Mouse (Mus musculus): ENCODE measurements at regions not wholly inside any gene's neighbourhood (a gene's known extent, or its start where the extent isn't known, plus 50 kb on each side); places are given as distances from the start of the nearest gene placed in this dataset.

GRCm38 (mm10) chrX:11568262-11568661 lies 240.6 kb downstream of the H2al1j start:
- DNase-seq: no peak

GRCm38 (mm10) chrX:11574354-11574753 lies 246.7 kb downstream of the H2al1j start:
- DNase-seq: no peak

GRCm38 (mm10) chrX:11575571-11575970 lies 247.9 kb downstream of the H2al1j start:
- DNase-seq: peak; percentile 70 to 76

- DNase-seq: peak; percentile 36 to 45
Measured at GRCm38 (mm10) chrX:11576287-11576686, 248.7 kb downstream of the H2al1j start.

GRCm38 (mm10) chrX:11577294-11577693 lies 249.7 kb downstream of the H2al1j start:
- peak; percentile 16 to 46 for DNase-seq

GRCm38 (mm10) chrX:11585353-11585752 lies 257.7 kb downstream of the H2al1j start:
- DNase-seq: no peak

- peak; percentile 22 to 35 for DNase-seq
Measured at GRCm38 (mm10) chrX:11591391-11592187, 264.0 kb downstream of the H2al1j start.

GRCm38 (mm10) chrX:11594542-11594941 lies 266.9 kb downstream of the H2al1j start:
- peak; percentile 61 to 73 for DNase-seq

GRCm38 (mm10) chrX:11597548-11597947 lies 269.9 kb downstream of the H2al1j start:
- peak; percentile 33 to 53 for DNase-seq

GRCm38 (mm10) chrX:11614237-11614636 lies 286.6 kb downstream of the H2al1j start:
- peak; percentile 49 to 62 for DNase-seq

GRCm38 (mm10) chrX:11621045-11621763 lies 293.6 kb downstream of the H2al1j start:
- peak; percentile 25 to 29 for DNase-seq

- no peak for DNase-seq
Measured at GRCm38 (mm10) chrX:11626274-11626878, 298.8 kb downstream of the H2al1j start.

GRCm38 (mm10) chrX:11629362-11629761 lies 301.7 kb downstream of the H2al1j start:
- no peak for DNase-seq

GRCm38 (mm10) chrX:11629906-11630305 lies 302.3 kb downstream of the H2al1j start:
- peak; percentile 26 to 49 for DNase-seq

- DNase-seq: peak; percentile 32 to 37
Measured at GRCm38 (mm10) chrX:11631186-11631913, 303.7 kb downstream of the H2al1j start.

GRCm38 (mm10) chrX:11632011-11632410 lies 304.4 kb downstream of the H2al1j start:
- peak; percentile 26 to 59 for DNase-seq

- DNase-seq: peak; percentile 48 to 52
Measured at GRCm38 (mm10) chrX:11633823-11634222, 306.2 kb downstream of the H2al1j start.

GRCm38 (mm10) chrX:11644484-11644883 lies 316.9 kb downstream of the H2al1j start:
- peak; percentile 36 to 55 for DNase-seq

- DNase-seq: no peak
Measured at GRCm38 (mm10) chrX:11646681-11647526, 319.3 kb downstream of the H2al1j start.

- no peak for DNase-seq
Measured at GRCm38 (mm10) chrX:11647527-11647836, 319.9 kb downstream of the H2al1j start.

- DNase-seq: no peak
Measured at GRCm38 (mm10) chrX:11653336-11653735, 325.7 kb downstream of the H2al1j start.

- peak in 1 of 2 experiments; percentile 18 for DNase-seq
Measured at GRCm38 (mm10) chrX:11654976-11655375, 327.4 kb downstream of the H2al1j start.

All from cerebellum, postnatal 10 days (tissue).